16 mouse cellular contexts compared by ENCODE assay signal in the genomic region with DNA sequence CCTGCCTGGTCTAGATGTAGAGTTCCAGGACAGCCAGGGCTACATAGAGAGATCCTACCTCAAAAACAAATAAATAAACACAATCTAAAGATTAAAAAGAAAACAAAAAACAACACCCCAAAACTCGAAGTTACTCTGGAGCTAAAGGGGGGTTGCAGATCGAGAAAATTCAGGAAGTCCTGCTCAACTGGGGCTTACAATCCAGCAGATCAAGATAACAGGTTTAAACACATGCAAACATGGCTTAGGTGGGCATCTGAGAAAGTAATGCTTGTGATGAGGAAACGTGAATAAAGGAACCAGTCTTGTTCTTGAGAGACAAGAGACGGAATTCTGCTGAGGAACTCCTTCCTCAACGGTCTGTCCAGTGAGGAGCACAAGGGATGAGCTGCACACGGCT.
"Had no signal": no experiment of that assay in that cellular context is flagged by ENCODE, and none has a peak within 500 bp of the region (broad histone marks: within the 10 kb centered on the region; RNA-seq: fewer than 3 reads in every experiment).

No protein-coding gene starts in this region.

- H3K9ac ChIP-seq: neural tube, embryonic 13.5 days; neural tube, embryonic 15.5 days; stomach, embryonic 15.5 days had no signal

- DNase-seq: retina, postnatal 1 day; right cerebral cortex, adult 18-20 months; right cerebral cortex, postnatal 14 days; right cerebral cortex, postnatal 25 days; right cerebral cortex, postnatal 4 days; spleen, adult 18-20 months; thymus, adult 18-20 months; thymus, adult 2 months; thymus, postnatal 14 days; thymus, postnatal 25 days; thymus, postnatal 36 days; thymus, postnatal 4 days had no signal

- H3K27ac ChIP-seq: neural tube, embryonic 13.5 days; neural tube, embryonic 15.5 days; stomach, embryonic 15.5 days; stomach, postnatal 0 days had no signal

- H3K4me2 ChIP-seq: neural tube, embryonic 13.5 days; neural tube, embryonic 15.5 days; stomach, embryonic 15.5 days had no signal

- H3K4me3 ChIP-seq: neural tube, embryonic 13.5 days; neural tube, embryonic 15.5 days; stomach, embryonic 15.5 days had no signal

- H3K27me3 ChIP-seq: neural tube, embryonic 13.5 days; neural tube, embryonic 15.5 days; stomach, embryonic 15.5 days had no signal

- H3K9me3 ChIP-seq: neural tube, embryonic 13.5 days; neural tube, embryonic 15.5 days; stomach, embryonic 15.5 days had no signal

- H3K4me1 ChIP-seq: neural tube, embryonic 13.5 days; neural tube, embryonic 15.5 days; stomach, embryonic 15.5 days had no signal
